Mouse (Mus musculus) G1E (cell line): ENCODE measurements around the gene Ugt1a7c. TPM values are rescaled to one million over a fixed set of nuclear protein-coding genes. Genes with fewer than 3 reads are reported as not detected.
"Not testable (repeated sequence)": the region's sequence is repeated elsewhere in the genome, so short reads cannot be mapped to it uniquely, and the experiment has no call there.

Experiments used
- ATAC-seq: 2 replicates; pipeline ENCODE4 v1.8.0; 2016; ENCODE audit warnings: mild to moderate bottlenecking; ENCODE audit not compliant: insufficient number of reproducible peaks, poor library complexity, low FRiP score, severe bottlenecking; ENCODE audit errors: extremely low read depth
- DNase-seq: peaks from one replicate; pipeline ENCODE4 v3.0.0; 2012; ENCODE audit warnings: low spot score
- H3K27me3 ChIP-seq: 2 replicates; pipeline ENCODE4 v1.6.1; 2012; ENCODE audit warnings: mild to moderate bottlenecking, low read length, inconsistent platforms; ENCODE audit not compliant: insufficient read depth
- H3K36me3 ChIP-seq: replicated peaks from 2 replicates; pipeline ENCODE3; 2012; ENCODE audit warnings: mild to moderate bottlenecking, inconsistent platforms
- H3K4me1 ChIP-seq: 2 replicates; pipeline ENCODE4 v1.6.1; 2012; ENCODE audit warnings: low read depth, low read length, inconsistent platforms, mixed read lengths; ENCODE audit not compliant: insufficient read depth
- H3K4me3 ChIP-seq: 2 replicates; pipeline ENCODE4 v1.5.1; 2012; ENCODE audit warnings: low read depth, mild to moderate bottlenecking, inconsistent platforms, low read length, moderate library complexity, mixed read lengths
- H3K9me3 ChIP-seq: replicated peaks from 2 replicates; pipeline ENCODE4 v1.6.1; 2012; ENCODE audit warnings: inconsistent platforms
- CTCF ChIP-seq: IDR thresholded peaks from 2 replicates; pipeline ENCODE4 v1.5.1; 2012; ENCODE audit warnings: low read depth, low read length, inconsistent platforms, mixed read lengths
- GATA1 ChIP-seq: IDR thresholded peaks from 2 replicates; pipeline ENCODE4 v1.6.1; 2012; ENCODE audit warnings: borderline replicate concordance, low read length, inconsistent platforms, mixed read lengths
- GATA2 ChIP-seq: IDR thresholded peaks from 2 replicates; pipeline ENCODE4 v1.6.1; 2012; ENCODE audit warnings: low read depth, low read length, inconsistent platforms, borderline replicate concordance
- POLR2AphosphoS5 ChIP-seq: IDR thresholded peaks from 2 replicates; pipeline ENCODE4 v1.6.1; 2012; ENCODE audit warnings: low read depth, low read length, inconsistent platforms; ENCODE audit not compliant: insufficient replicate concordance
- TAL1 ChIP-seq: conservative IDR thresholded peaks from 2 replicates; pipeline ENCODE4 v1.6.1; 2012; ENCODE audit warnings: low read depth, low read length, inconsistent platforms, mixed read lengths
- polyA plus RNA-seq: library from polyadenylated mRNA; stranded (reverse); fragments of >175 nt; gene quantifications from 2 replicates; pipeline ENCODE4 v1.2.3, GENCODE M21; 2012
- total RNA-seq, 2 experiments: library from RNA; stranded (forward) in 1 of 2; stranded (reverse) in 1 of 2; fragments of 200-1000 nt in 1 of 2; fragments of >200 nt in 1 of 2; fragmentation: Nextera tagmentation in 1 of 2; gene quantifications; 2 replicates each; pipeline ENCODE4 v1.2.3; 2014 to 2017

The Ugt1a7c gene
- total and polyA plus RNA-seq, 3 experiments, result 0.18 to 4.5 (median 0.30) TPM

DNA sequence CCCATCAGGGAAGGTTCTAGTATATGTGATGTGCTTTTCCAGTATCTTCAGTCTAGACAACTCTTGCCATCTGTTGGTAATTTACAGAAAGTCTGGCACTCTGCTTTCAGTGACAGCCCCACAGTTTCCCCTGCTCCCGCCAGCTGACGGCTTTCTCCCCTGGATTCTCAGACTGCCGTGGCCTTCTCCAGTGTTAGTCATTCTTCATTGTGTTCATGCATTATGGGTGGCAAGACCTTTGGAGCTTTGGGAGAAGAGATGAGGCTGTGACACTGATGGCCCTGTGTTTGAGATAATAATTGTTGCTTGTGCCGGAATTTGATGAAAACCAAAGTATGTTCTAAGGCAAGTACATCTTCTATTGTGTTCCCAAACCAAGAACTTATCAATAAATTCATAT lies 123.7 kb downstream of the Ugt1a7c start:
- no peak for DNase-seq
- no peaks in the 10 kb centered on the region for H3K36me3 ChIP-seq
- TF ChIP-seq CTCF (no peak), GATA2 (no peak), TAL1 (no peak), POLR2AphosphoS5 (no peak), GATA1 (no peak)

GRCm38 (mm10) chr1:88219054-88219453 lies 124.2 kb downstream of the Ugt1a7c start:
- Histone ChIP-seq H3K4me1 (no peaks in the 10 kb centered on the region), H3K36me3 (no peaks in the 10 kb centered on the region), H3K4me3 (no peak overlapping the region), H3K9me3 (no peaks in the 10 kb centered on the region), H3K27me3 (no peaks in the 10 kb centered on the region)
- ATAC-seq (no peak), DNase-seq (no peak)
- no peak for TF ChIP-seq POLR2AphosphoS5
- no peak for TF ChIP-seq TAL1
- no peak for TF ChIP-seq GATA1
- TF ChIP-seq GATA2, result no peak
- no peak for TF ChIP-seq CTCF

More for the DNA sequence above, 123.7 kb downstream of the Ugt1a7c start:
- Histone ChIP-seq H3K9me3 (no peaks in the 10 kb centered on the region), H3K4me3 (no peak overlapping the region), H3K27me3 (no peaks in the 10 kb centered on the region), H3K4me1 (no peaks in the 10 kb centered on the region)
- ATAC-seq, result no peak

- no peak for ATAC-seq
- H3K27me3 ChIP-seq, result no peaks in the 10 kb centered on the region
- DNase-seq, result no peak
- no peak for TF ChIP-seq GATA2
- TF ChIP-seq GATA1, result no peak
- TF ChIP-seq TAL1, result no peak
- no peak for TF ChIP-seq CTCF
- TF ChIP-seq POLR2AphosphoS5, result no peak
- no peaks in the 10 kb centered on the region for H3K4me1 ChIP-seq
- H3K9me3 ChIP-seq, result no peaks in the 10 kb centered on the region
- no peaks in the 10 kb centered on the region for H3K36me3 ChIP-seq
- H3K4me3 ChIP-seq, result no peak overlapping the region
Observed at GRCm38 (mm10) chr1:88220336-88220735, 125.5 kb downstream of the Ugt1a7c start.

DNA sequence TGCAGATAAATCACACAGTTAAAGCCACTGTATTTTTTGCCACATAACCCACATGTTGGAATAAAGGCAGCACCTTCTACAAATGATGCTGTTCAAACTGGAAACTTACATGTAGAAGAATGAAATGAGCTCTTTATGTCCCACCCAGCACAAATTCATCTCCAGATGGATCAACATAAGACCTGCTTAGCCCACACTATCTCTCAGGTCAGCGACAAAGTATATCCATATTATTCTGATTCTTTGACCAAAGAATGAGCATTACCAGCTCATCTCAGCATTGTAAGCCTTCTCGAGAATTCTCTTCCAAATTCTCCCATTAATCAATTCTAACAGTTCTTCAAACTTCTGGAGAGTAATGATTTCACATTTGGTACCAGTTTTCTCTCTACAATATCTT lies 127.4 kb downstream of the Ugt1a7c start:
- no peak for DNase-seq
- no peaks in the 10 kb centered on the region for H3K9me3 ChIP-seq
- no peak overlapping the region for H3K4me3 ChIP-seq
- H3K4me1 ChIP-seq, result no peaks in the 10 kb centered on the region
- H3K27me3 ChIP-seq, result no peaks in the 10 kb centered on the region
- no peaks in the 10 kb centered on the region for H3K36me3 ChIP-seq
- ATAC-seq, result no peak
- no peak for TF ChIP-seq GATA1
- TF ChIP-seq POLR2AphosphoS5, result no peak
- TF ChIP-seq TAL1, result no peak
- TF ChIP-seq CTCF, result no peak
- TF ChIP-seq GATA2, result no peak

GRCm38 (mm10) chr1:88223011-88223515 lies 128.2 kb downstream of the Ugt1a7c start:
- not testable (repeated sequence) for DNase-seq, H3K36me3 ChIP-seq, ATAC-seq, H3K27me3 ChIP-seq, H3K4me3 ChIP-seq, H3K9me3 ChIP-seq, H3K4me1 ChIP-seq

DNA sequence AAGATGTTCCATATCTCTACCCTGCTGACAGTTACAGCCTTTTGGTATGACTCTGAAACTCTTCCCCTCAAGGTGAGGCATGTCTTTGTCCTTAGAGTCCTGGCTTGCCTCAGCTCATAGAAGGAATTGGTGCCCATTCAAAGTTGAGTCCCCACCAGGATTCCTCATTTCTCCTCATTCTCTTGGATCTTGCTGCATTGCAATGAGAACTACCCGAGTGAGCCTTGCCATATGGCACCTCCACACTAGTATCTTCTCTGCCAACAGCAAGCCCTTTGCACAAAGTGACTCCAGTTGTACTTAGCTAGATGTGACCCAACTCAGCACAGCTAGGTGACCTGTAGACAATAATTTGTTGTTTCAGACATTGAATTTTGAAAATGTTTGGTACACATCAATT lies 128.7 kb downstream of the Ugt1a7c start:
- H3K36me3 ChIP-seq, result no peaks in the 10 kb centered on the region
- no peaks in the 10 kb centered on the region for H3K9me3 ChIP-seq
- no peaks in the 10 kb centered on the region for H3K4me1 ChIP-seq
- DNase-seq (no peak), ATAC-seq (no peak)
- H3K4me3 ChIP-seq, result no peak overlapping the region
- H3K27me3 ChIP-seq, result no peaks in the 10 kb centered on the region
- TF ChIP-seq POLR2AphosphoS5 (no peak), TAL1 (no peak), GATA1 (no peak), CTCF (no peak)

GRCm38 (mm10) chr1:88224029-88224776 lies 129.3 kb downstream of the Ugt1a7c start:
- Histone ChIP-seq H3K4me3 (no peak overlapping the region), H3K27me3 (no peaks in the 10 kb centered on the region), H3K9me3 (no peaks in the 10 kb centered on the region), H3K4me1 (no peaks in the 10 kb centered on the region), H3K36me3 (no peaks in the 10 kb centered on the region)
- TF ChIP-seq TAL1, result no peak
- no peak for TF ChIP-seq POLR2AphosphoS5
- no peak for TF ChIP-seq GATA1
- TF ChIP-seq GATA2, result no peak
- no peak for TF ChIP-seq CTCF
- DNase-seq, result no peak
- ATAC-seq, result no peak

GRCm38 (mm10) chr1:88225301-88225700 lies 130.4 kb downstream of the Ugt1a7c start:
- not testable (repeated sequence) for H3K36me3 ChIP-seq, ATAC-seq, H3K9me3 ChIP-seq

More at GRCm38 (mm10) chr1:88225301-88225700, 130.4 kb downstream of the Ugt1a7c start:
- DNase-seq, H3K4me3 ChIP-seq, H3K27me3 ChIP-seq, H3K4me1 ChIP-seq: not testable (repeated sequence)
